Mouse (Mus musculus): ENCODE measurements around the gene Gm10750. TPM values are rescaled to one million over a fixed set of nuclear protein-coding genes. Genes with fewer than 3 reads are reported as not detected.

The Gm10750 gene
- not detected in 2 replicates for polyA plus RNA-seq (2012; rRNA removed)

GRCm38 (mm10) chr2:149017137-149017536 lies at the start of gene Gm10750:
TSS of gene Gm10750 (minus strand) at chr2:149017237.

GRCm38 (mm10) chr2:149003151-149003550 lies 13.9 kb downstream of the Gm10750 start, which contains the start of gene Gm1330:
TSS of gene Gm1330 (minus strand) at chr2:149003251.

Other genes with a start within 250 kb of the Gm10750 start
- gene Cst11, start 245.7 kb downstream of the Gm10750 start, polyA plus RNA-seq (2012; rRNA removed), result not detected in 2 replicates
- gene 8030411F24Rik, start 235.2 kb downstream of the Gm10750 start, polyA plus RNA-seq (2012; rRNA removed), result not detected in 2 replicates
- not detected in 2 replicates for gene Cst12, start 227.9 kb downstream of the Gm10750 start, polyA plus RNA-seq (2012; rRNA removed)
- gene Cst8, start 218.5 kb downstream of the Gm10750 start, polyA plus RNA-seq (2012; rRNA removed), result 0.08 and 0.09 TPM in 2 replicates
- gene Cst13, start 197.2 kb downstream of the Gm10750 start, polyA plus RNA-seq (2012; rRNA removed), result not detected in 2 replicates
- gene Cst9, start 182.1 kb downstream of the Gm10750 start, polyA plus RNA-seq (2012; rRNA removed), result 0.09 and 0.14 TPM in 2 replicates
- gene 9230104L09Rik, start 152.2 kb downstream of the Gm10750 start, polyA plus RNA-seq (2012; rRNA removed), result not detected in 2 replicates
- gene Cst3, start 141.5 kb downstream of the Gm10750 start, polyA plus RNA-seq (2012; rRNA removed), result 101 and 117 TPM in 2 replicates
- gene Gm1330, start 14.0 kb downstream of the Gm10750 start, polyA plus RNA-seq (2012; rRNA removed), result not detected in 2 replicates

All from liver, embryonic 14 days (tissue).